Mouse (Mus musculus) cerebellum, adult 8-10 months (tissue): Measurements from ENCODE around the gene Psme2b.
"Not testable (repeated sequence)": the region's sequence is repeated elsewhere in the genome, so short reads cannot be mapped to it uniquely, and the experiment has no call there.

ENCODE experiments used
- DNase-seq: peaks from one replicate; pipeline ENCODE4 v3.0.0; 2022

Psme2b gene

GRCm38 (mm10) chr11:48900654-48901566 is 45.1 kb downstream of the Psme2b start:
- DNase-seq: not testable (repeated sequence)

GRCm38 (mm10) chr11:48898812-48899431 is 47.1 kb downstream of the Psme2b start:
- no peak for DNase-seq
